Mouse (Mus musculus): ENCODE results near the gene Dync1i2. TPM values are rescaled to one million over a fixed set of nuclear protein-coding genes. Genes with fewer than 3 reads are reported as not detected.

Dync1i2 gene
- 8.4 and 22.7 TPM in 2 replicates for polyA plus RNA-seq (2012; rRNA removed; ENCODE audit: low replicate concordance)

GRCm38 (mm10) chr2:71211591-71212359 is at the start of gene Dync1i2:
TSS of gene Dync1i2 (plus strand) at chr2:71211706.

Other genes with a start within 250 kb of the Dync1i2 start
- gene Dcaf17, start 156.4 kb upstream of the Dync1i2 start, polyA plus RNA-seq (2012; rRNA removed; ENCODE audit: low replicate concordance): 3.0 and 4.2 TPM in 2 replicates
- gene Mettl8, start 156.1 kb upstream of the Dync1i2 start, polyA plus RNA-seq (2012; rRNA removed; ENCODE audit: low replicate concordance): 3.1 and 5.8 TPM in 2 replicates
- 0.22 and 0.37 TPM in 2 replicates for gene Cybrd1, start 93.8 kb upstream of the Dync1i2 start, polyA plus RNA-seq (2012; rRNA removed; ENCODE audit: low replicate concordance)
- 21.3 and 66.8 TPM in 2 replicates for gene Slc25a12, start 156.0 kb downstream of the Dync1i2 start, polyA plus RNA-seq (2012; rRNA removed; ENCODE audit: low replicate concordance)
- gene Hat1, start 177.3 kb downstream of the Dync1i2 start, polyA plus RNA-seq (2012; rRNA removed; ENCODE audit: low replicate concordance): 2.1 and 5.3 TPM in 2 replicates
- 13.3 and 30.3 TPM in 2 replicates for gene Metap1d, start 241.6 kb downstream of the Dync1i2 start, polyA plus RNA-seq (2012; rRNA removed; ENCODE audit: low replicate concordance)

Data from mammary gland, adult 2 months (tissue).